Mouse (Mus musculus): ENCODE measurements around the gene Mpp6. TPM values are rescaled to one million over a fixed set of nuclear protein-coding genes. Genes with fewer than 3 reads are reported as not detected.

Mpp6 gene
- polyA plus RNA-seq, 1 experiment from 2014 or later, result 52.4 TPM

- no peaks in the 10 kb centered on the region for H3K4me1 ChIP-seq (replicated peaks)
- no peaks in the 10 kb centered on the region for H3K9me3 ChIP-seq
- no peak for ATAC-seq (ENCODE audit: low FRiP score)
- no peak overlapping the region for H3K4me3 ChIP-seq
- H3K4me2 ChIP-seq, result no peak overlapping the region
- 92% methylated on average over 3 of the region's 3 CpGs for WGBS
- H3K36me3 ChIP-seq, result 0 out of 2 replicates have a peak, but pooled peaks cover 6% of the 10 kb centered on the region
- H3K27me3 ChIP-seq, result no peaks in the 10 kb centered on the region
- no peak overlapping the region for H3K9ac ChIP-seq
- H3K27ac ChIP-seq, result no peak overlapping the region
These were observed 53.0 kb downstream of the Mpp6 start for GRCm38 (mm10) chr6:50163013-50163412.

- Histone ChIP-seq H3K4me1 (replicated peaks) (no peaks in the 10 kb centered on the region), H3K27ac (no peak overlapping the region), H3K27me3 (no peaks in the 10 kb centered on the region), H3K36me3 (peaks cover 11% of the 10 kb centered on the region), H3K9ac (no peak overlapping the region), H3K4me2 (no peak overlapping the region), H3K9me3 (no peaks in the 10 kb centered on the region; the same call in 1 of the 2 replicates), H3K4me3 (no peak overlapping the region)
- no peak for ATAC-seq (ENCODE audit: low FRiP score)
- WGBS, result 89% methylated on average over 4 of the region's 4 CpGs
These were observed 58.8 kb downstream of the Mpp6 start for GRCm38 (mm10) chr6:50168821-50169220.

DNA sequence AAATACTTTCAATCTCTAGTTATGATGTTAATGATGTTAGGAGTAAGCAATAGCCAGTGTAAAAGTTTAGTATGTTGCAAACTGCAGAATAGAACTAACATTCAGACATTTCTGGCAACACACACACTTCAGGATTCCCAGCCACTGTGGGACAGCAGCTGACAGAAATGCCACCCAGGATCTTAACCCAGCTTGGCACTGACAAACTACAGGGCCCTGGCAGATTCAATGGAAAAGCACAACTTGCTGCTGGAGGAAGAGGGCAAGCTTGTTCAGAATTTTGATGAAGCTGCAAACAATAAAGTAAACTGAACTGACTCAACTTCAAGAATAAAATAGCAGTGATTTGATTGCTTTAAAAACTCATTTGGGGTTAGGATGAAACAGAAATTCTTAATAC, 59.7 kb downstream of the Mpp6 start:
- no peak overlapping the region for H3K27ac ChIP-seq
- H3K4me3 ChIP-seq, result no peak overlapping the region
- H3K27me3 ChIP-seq, result no peaks in the 10 kb centered on the region
- H3K36me3 ChIP-seq, result peaks cover 11% of the 10 kb centered on the region
- H3K4me1 ChIP-seq (replicated peaks), result no peaks in the 10 kb centered on the region
- no peak for ATAC-seq (ENCODE audit: low FRiP score)
- H3K9me3 ChIP-seq, result no peaks in the 10 kb centered on the region; the same call in 1 of the 2 replicates
- H3K4me2 ChIP-seq, result no peak overlapping the region
- no peak overlapping the region for H3K9ac ChIP-seq

- ATAC-seq (ENCODE audit: low FRiP score), result no peak
- 83% methylated on average over 1 of the region's 1 CpGs for WGBS
- peaks cover 9% of the 10 kb centered on the region for H3K36me3 ChIP-seq
- no peak overlapping the region for H3K4me2 ChIP-seq
- no peaks in the 10 kb centered on the region; the same call in 1 of the 2 replicates for H3K9me3 ChIP-seq
- no peaks in the 10 kb centered on the region for H3K27me3 ChIP-seq
- H3K9ac ChIP-seq, result no peak overlapping the region
- no peak overlapping the region for H3K27ac ChIP-seq
- H3K4me1 ChIP-seq (replicated peaks), result no peaks in the 10 kb centered on the region
- H3K4me3 ChIP-seq, result no peak overlapping the region
These were observed 65.7 kb downstream of the Mpp6 start for GRCm38 (mm10) chr6:50175736-50176135.

DNA sequence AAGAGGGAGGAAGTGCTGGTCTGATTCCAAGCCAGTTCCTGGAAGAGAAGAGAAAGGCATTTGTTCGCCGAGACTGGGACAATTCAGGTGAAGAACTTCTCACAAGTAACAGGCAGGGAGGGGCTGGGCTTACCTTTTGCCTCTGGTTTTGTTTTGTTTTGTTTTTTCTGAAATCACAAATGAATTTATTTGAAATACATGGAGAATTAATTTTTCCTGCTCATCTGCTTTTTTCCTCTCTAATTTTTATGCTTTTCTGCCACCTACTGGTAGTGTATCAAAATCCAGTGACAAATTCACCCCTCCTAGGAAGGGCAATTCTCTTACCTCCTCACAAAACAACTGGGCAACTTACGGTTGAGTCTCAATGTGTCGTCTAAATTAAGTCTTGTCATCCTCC, 70.1 kb downstream of the Mpp6 start:
- Histone ChIP-seq H3K27ac (no peak overlapping the region), H3K4me2 (no peak overlapping the region), H3K36me3 (peaks cover 17% of the 10 kb centered on the region), H3K9me3 (no peaks in the 10 kb centered on the region), H3K27me3 (no peaks in the 10 kb centered on the region), H3K4me3 (no peak overlapping the region), H3K9ac (no peak overlapping the region), H3K4me1 (replicated peaks) (no peaks in the 10 kb centered on the region)
- WGBS, result 80% methylated on average over 4 of the region's 4 CpGs
- ATAC-seq (ENCODE audit: low FRiP score), result no peak

DNA sequence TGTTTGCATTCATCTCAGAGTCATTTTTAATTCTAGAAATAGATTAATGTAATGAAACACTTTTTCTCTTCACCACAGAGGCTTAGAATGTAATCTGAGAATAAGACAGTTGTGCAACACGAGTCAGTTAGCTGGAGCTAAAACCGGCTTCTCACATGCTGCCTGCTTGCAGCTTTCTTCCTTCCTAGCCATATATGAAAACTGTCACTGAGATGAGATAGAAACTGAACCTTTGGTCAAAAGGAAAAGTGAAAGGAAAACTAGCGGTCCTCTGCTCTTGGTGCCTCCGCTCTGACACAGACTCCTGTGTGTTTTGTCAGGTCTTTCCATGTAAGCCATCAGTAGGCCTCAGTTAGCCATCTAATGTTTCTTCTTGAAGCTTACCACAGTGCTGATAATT, 77.9 kb downstream of the Mpp6 start:
- H3K27me3 ChIP-seq, result no peaks in the 10 kb centered on the region
- no peak for ATAC-seq (ENCODE audit: low FRiP score)
- no peak overlapping the region for H3K9ac ChIP-seq
- H3K27ac ChIP-seq, result no peak overlapping the region
- no peaks in the 10 kb centered on the region for H3K9me3 ChIP-seq
- 86% methylated on average over 4 of the region's 4 CpGs for WGBS
- no peak overlapping the region for H3K4me2 ChIP-seq
- peaks cover 31% of the 10 kb centered on the region for H3K36me3 ChIP-seq
- H3K4me1 ChIP-seq (replicated peaks), result no peaks in the 10 kb centered on the region
- H3K4me3 ChIP-seq, result no peak overlapping the region

DNA sequence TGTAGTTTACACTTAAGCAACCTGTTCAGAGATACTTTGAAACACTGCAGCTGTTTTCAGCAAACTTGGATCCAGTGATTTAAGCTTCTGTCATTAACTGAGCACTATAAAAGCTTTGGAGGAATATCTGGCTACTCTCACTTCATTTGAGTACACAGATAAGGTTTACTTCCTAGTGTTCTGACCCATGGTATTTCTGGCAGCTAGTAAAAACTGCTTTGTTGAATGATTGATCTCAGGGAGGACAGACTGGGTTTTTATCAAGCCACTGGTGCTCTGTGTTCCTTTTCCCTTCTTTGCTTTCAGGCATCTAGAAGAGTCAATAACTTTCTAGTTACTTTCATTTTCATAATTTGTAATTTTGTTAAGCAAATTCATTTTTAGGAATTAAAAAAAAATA, 79.3 kb downstream of the Mpp6 start:
- no peaks in the 10 kb centered on the region for H3K4me1 ChIP-seq (replicated peaks)
- no peaks in the 10 kb centered on the region for H3K9me3 ChIP-seq
- no peak overlapping the region for H3K4me3 ChIP-seq
- H3K9ac ChIP-seq, result no peak overlapping the region
- H3K36me3 ChIP-seq, result peaks cover 24% of the 10 kb centered on the region
- no peak for ATAC-seq (ENCODE audit: low FRiP score)
- no peak overlapping the region for H3K27ac ChIP-seq
- no peak overlapping the region for H3K4me2 ChIP-seq
- H3K27me3 ChIP-seq, result no peaks in the 10 kb centered on the region

DNA sequence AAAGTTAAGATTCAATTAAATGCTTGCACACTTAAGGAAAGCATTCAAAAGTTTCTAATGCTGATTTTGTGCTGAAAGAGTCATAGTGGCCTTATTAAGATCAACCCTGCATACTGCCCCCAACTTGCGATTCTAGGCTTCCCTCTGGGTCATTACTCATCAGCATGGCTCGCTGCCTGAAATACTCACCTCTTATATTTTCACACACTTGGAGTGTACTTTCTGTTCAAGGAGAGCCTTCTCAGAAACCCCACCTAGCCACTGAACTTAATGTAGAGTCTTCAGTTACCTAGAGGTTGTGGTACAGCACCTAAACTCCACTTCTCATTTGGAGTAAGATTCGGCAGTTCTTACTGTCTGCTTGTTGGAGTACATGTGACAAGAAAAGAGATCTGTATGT, 81.6 kb downstream of the Mpp6 start:
- Histone ChIP-seq H3K4me1 (replicated peaks) (no peaks in the 10 kb centered on the region), H3K9me3 (no peaks in the 10 kb centered on the region), H3K36me3 (peaks cover 21% of the 10 kb centered on the region), H3K9ac (no peak overlapping the region), H3K4me3 (no peak overlapping the region), H3K4me2 (no peak overlapping the region), H3K27ac (no peak overlapping the region), H3K27me3 (no peaks in the 10 kb centered on the region)
- ATAC-seq (ENCODE audit: low FRiP score), result no peak
- 93% methylated on average over 3 of the region's 3 CpGs for WGBS

- 87% methylated on average over 1 of the region's 1 CpGs for WGBS
- Histone ChIP-seq H3K4me2 (no peak overlapping the region), H3K27me3 (no peaks in the 10 kb centered on the region), H3K9me3 (no peaks in the 10 kb centered on the region), H3K9ac (no peak overlapping the region), H3K27ac (no peak overlapping the region), H3K36me3 (peaks cover 22% of the 10 kb centered on the region), H3K4me3 (no peak overlapping the region), H3K4me1 (replicated peaks) (no peaks in the 10 kb centered on the region)
- ATAC-seq (ENCODE audit: low FRiP score), result no peak
These were observed 82.1 kb downstream of the Mpp6 start for GRCm38 (mm10) chr6:50192169-50192568.

- H3K27me3 ChIP-seq, result no peaks in the 10 kb centered on the region
- H3K4me1 ChIP-seq (replicated peaks), result no peaks in the 10 kb centered on the region
- 93% methylated on average over 3 of the region's 3 CpGs for WGBS
- no peak overlapping the region for H3K4me3 ChIP-seq
- peaks cover 28% of the 10 kb centered on the region for H3K36me3 ChIP-seq
- no peaks in the 10 kb centered on the region for H3K9me3 ChIP-seq
- H3K9ac ChIP-seq, result no peak overlapping the region
- ATAC-seq (ENCODE audit: low FRiP score), result no peak
- H3K4me2 ChIP-seq, result no peak overlapping the region
- H3K27ac ChIP-seq, result no peak overlapping the region
These were observed 82.8 kb downstream of the Mpp6 start for GRCm38 (mm10) chr6:50192822-50193221.

GRCm38 (mm10) chr6:50193851-50194250, 83.8 kb downstream of the Mpp6 start:
- Histone ChIP-seq H3K27ac (no peak overlapping the region), H3K27me3 (no peaks in the 10 kb centered on the region), H3K4me3 (no peak overlapping the region), H3K9ac (no peak overlapping the region), H3K9me3 (no peaks in the 10 kb centered on the region), H3K36me3 (peaks cover 32% of the 10 kb centered on the region), H3K4me2 (no peak overlapping the region), H3K4me1 (replicated peaks) (no peaks in the 10 kb centered on the region)
- 94% methylated on average over 5 of the region's 5 CpGs for WGBS
- ATAC-seq (ENCODE audit: low FRiP score), result no peak

GRCm38 (mm10) chr6:50204356-50204755, 94.3 kb downstream of the Mpp6 start:
- H3K4me1 ChIP-seq (replicated peaks), result no peaks in the 10 kb centered on the region
- H3K9me3 ChIP-seq, result no peaks in the 10 kb centered on the region
- H3K4me3 ChIP-seq, result no peak overlapping the region
- H3K36me3 ChIP-seq, result no peaks in the 10 kb centered on the region
- H3K27me3 ChIP-seq, result no peaks in the 10 kb centered on the region
- no peak overlapping the region for H3K27ac ChIP-seq
- no peak for ATAC-seq (ENCODE audit: low FRiP score)
- no peak overlapping the region for H3K4me2 ChIP-seq
- H3K9ac ChIP-seq, result no peak overlapping the region
- 90% methylated on average over 4 of the region's 4 CpGs for WGBS

- WGBS, result 95% methylated on average over 4 of the region's 4 CpGs
- Histone ChIP-seq H3K9ac (no peak overlapping the region), H3K27ac (no peak overlapping the region), H3K4me2 (no peak overlapping the region), H3K36me3 (no peaks in the 10 kb centered on the region), H3K27me3 (no peaks in the 10 kb centered on the region), H3K9me3 (no peaks in the 10 kb centered on the region), H3K4me3 (no peak overlapping the region), H3K4me1 (replicated peaks) (no peaks in the 10 kb centered on the region)
- no peak for ATAC-seq (ENCODE audit: low FRiP score)
These were observed 95.1 kb downstream of the Mpp6 start for GRCm38 (mm10) chr6:50205093-50205492.
